Mouse (Mus musculus): ENCODE measurements at regions not wholly inside any gene's neighbourhood (a gene's known extent, or its start where the extent isn't known, plus 50 kb on each side); places are given as distances from the start of the nearest gene placed in this dataset.

GRCm38 (mm10) chr15:68811041-68811440, 2310.3 kb upstream of the Lrrc6 start:
- H3K27me3 ChIP-seq (ENCODE audit: low read depth, poor library complexity, severe bottlenecking) = no peaks in the 10 kb centered on the region
- no peaks in the 10 kb centered on the region for H3K4me1 ChIP-seq
- H3K4me3 ChIP-seq = no peak overlapping the region
- no peaks in the 10 kb centered on the region for H3K9me3 ChIP-seq (replicated peaks)
- H3K36me3 ChIP-seq = no peaks in the 10 kb centered on the region
- WGBS = 83% methylated on average over 4 of the region's 4 CpGs
- DNase-seq (ENCODE audit: low spot score) = no peak
- H3K27ac ChIP-seq = no peak overlapping the region

GRCm38 (mm10) chr15:68810593-68810992, 2309.9 kb upstream of the Lrrc6 start:
- no peak for DNase-seq (ENCODE audit: low spot score)
- H3K36me3 ChIP-seq = no peaks in the 10 kb centered on the region
- 88% methylated on average over 6 of the region's 6 CpGs for WGBS
- H3K9me3 ChIP-seq (replicated peaks) = no peaks in the 10 kb centered on the region
- no peak overlapping the region for H3K27ac ChIP-seq
- H3K27me3 ChIP-seq (ENCODE audit: low read depth, poor library complexity, severe bottlenecking) = no peaks in the 10 kb centered on the region
- H3K4me1 ChIP-seq = no peaks in the 10 kb centered on the region
- H3K4me3 ChIP-seq = no peak overlapping the region

- Histone ChIP-seq H3K4me1 (no peaks in the 10 kb centered on the region), H3K4me3 (no peak overlapping the region), H3K9me3 (replicated peaks) (no peaks in the 10 kb centered on the region), H3K27ac (no peak overlapping the region), H3K27me3 (ENCODE audit: low read depth, poor library complexity, severe bottlenecking) (no peaks in the 10 kb centered on the region), H3K36me3 (no peaks in the 10 kb centered on the region)
- DNase-seq (ENCODE audit: low spot score) = no peak
- 98% methylated on average over 1 of the region's 1 CpGs for WGBS
Observed at GRCm38 (mm10) chr15:68808175-68808574, 2307.5 kb upstream of the Lrrc6 start.

- no peak overlapping the region for H3K27ac ChIP-seq
- H3K9me3 ChIP-seq (replicated peaks) = no peaks in the 10 kb centered on the region
- no peaks in the 10 kb centered on the region for H3K27me3 ChIP-seq (ENCODE audit: low read depth, poor library complexity, severe bottlenecking)
- no peak for DNase-seq (ENCODE audit: low spot score)
- H3K36me3 ChIP-seq = no peaks in the 10 kb centered on the region
- WGBS = 96% methylated on average over 1 of the region's 1 CpGs
- H3K4me3 ChIP-seq = no peak overlapping the region
- no peaks in the 10 kb centered on the region for H3K4me1 ChIP-seq
Observed at GRCm38 (mm10) chr15:68804254-68804653, 2303.5 kb upstream of the Lrrc6 start.

GRCm38 (mm10) chr15:68801763-68802162, 2301.1 kb upstream of the Lrrc6 start:
- Histone ChIP-seq H3K27ac (no peak overlapping the region), H3K27me3 (ENCODE audit: low read depth, poor library complexity, severe bottlenecking) (no peaks in the 10 kb centered on the region), H3K9me3 (replicated peaks) (no peaks in the 10 kb centered on the region), H3K4me1 (no peaks in the 10 kb centered on the region), H3K36me3 (no peaks in the 10 kb centered on the region), H3K4me3 (no peak overlapping the region)
- DNase-seq (ENCODE audit: low spot score) = no peak
- 77% methylated on average over 4 of the region's 4 CpGs for WGBS

GRCm38 (mm10) chr15:68797406-68797805, 2296.7 kb upstream of the Lrrc6 start:
- Histone ChIP-seq H3K36me3 (no peaks in the 10 kb centered on the region), H3K4me1 (no peaks in the 10 kb centered on the region), H3K9me3 (replicated peaks) (no peaks in the 10 kb centered on the region), H3K27me3 (ENCODE audit: low read depth, poor library complexity, severe bottlenecking) (no peaks in the 10 kb centered on the region), H3K27ac (no peak overlapping the region), H3K4me3 (no peak overlapping the region)
- WGBS = 87% methylated on average over 2 of the region's 2 CpGs
- DNase-seq (ENCODE audit: low spot score) = no peak

GRCm38 (mm10) chr15:68795239-68795960, 2294.7 kb upstream of the Lrrc6 start:
- DNase-seq (ENCODE audit: low spot score) = no peak
- H3K4me1 ChIP-seq = no peaks in the 10 kb centered on the region
- WGBS = 68% methylated on average over 4 of the region's 4 CpGs

GRCm38 (mm10) chr15:68759948-68760347, 2259.2 kb upstream of the Lrrc6 start:
- H3K27ac ChIP-seq = no peak overlapping the region
- H3K27me3 ChIP-seq (ENCODE audit: low read depth, poor library complexity, severe bottlenecking) = no peaks in the 10 kb centered on the region
- H3K4me1 ChIP-seq = no peaks in the 10 kb centered on the region
- DNase-seq (ENCODE audit: low spot score) = no peak
- H3K36me3 ChIP-seq = no peaks in the 10 kb centered on the region
- H3K4me3 ChIP-seq = no peak overlapping the region
- WGBS = 95% methylated on average over 1 of the region's 1 CpGs
- no peaks in the 10 kb centered on the region for H3K9me3 ChIP-seq (replicated peaks)

More at GRCm38 (mm10) chr15:68795239-68795960, 2294.7 kb upstream of the Lrrc6 start:
- H3K9me3 ChIP-seq (replicated peaks) = no peaks in the 10 kb centered on the region
- no peaks in the 10 kb centered on the region for H3K36me3 ChIP-seq
- H3K27ac ChIP-seq = no peak overlapping the region
- H3K4me3 ChIP-seq = no peak overlapping the region
- H3K27me3 ChIP-seq (ENCODE audit: low read depth, poor library complexity, severe bottlenecking) = no peaks in the 10 kb centered on the region

GRCm38 (mm10) chr15:68755255-68755654, 2254.5 kb upstream of the Lrrc6 start:
- Histone ChIP-seq H3K27me3 (ENCODE audit: low read depth, poor library complexity, severe bottlenecking) (no peaks in the 10 kb centered on the region), H3K9me3 (replicated peaks) (no peaks in the 10 kb centered on the region), H3K36me3 (no peaks in the 10 kb centered on the region), H3K27ac (no peak overlapping the region), H3K4me1 (no peaks in the 10 kb centered on the region), H3K4me3 (no peak overlapping the region)
- DNase-seq (ENCODE audit: low spot score) = no peak
- WGBS = 87% methylated on average over 1 of the region's 1 CpGs

- Histone ChIP-seq H3K9me3 (replicated peaks) (no peaks in the 10 kb centered on the region), H3K4me1 (no peaks in the 10 kb centered on the region), H3K36me3 (no peaks in the 10 kb centered on the region), H3K27me3 (ENCODE audit: low read depth, poor library complexity, severe bottlenecking) (no peaks in the 10 kb centered on the region), H3K27ac (no peak overlapping the region), H3K4me3 (no peak overlapping the region)
- DNase-seq (ENCODE audit: low spot score) = no peak
- WGBS = 88% methylated on average over 4 of the region's 4 CpGs
Observed at GRCm38 (mm10) chr15:68754834-68755233, 2254.1 kb upstream of the Lrrc6 start.

- 94% methylated on average over 7 of the region's 7 CpGs for WGBS
Observed at GRCm38 (mm10) chr15:68739344-68739743, 2238.6 kb upstream of the Lrrc6 start.

GRCm38 (mm10) chr15:68721250-68721649, 2220.5 kb upstream of the Lrrc6 start:
- H3K27me3 ChIP-seq (ENCODE audit: low read depth, poor library complexity, severe bottlenecking) = no peaks in the 10 kb centered on the region
- no peaks in the 10 kb centered on the region for H3K4me1 ChIP-seq
- H3K4me3 ChIP-seq = no peak overlapping the region
- 86% methylated on average over 5 of the region's 5 CpGs for WGBS
- no peak for DNase-seq (ENCODE audit: low spot score)
- H3K27ac ChIP-seq = no peak overlapping the region
- no peaks in the 10 kb centered on the region for H3K9me3 ChIP-seq (replicated peaks)
- H3K36me3 ChIP-seq = no peaks in the 10 kb centered on the region

More at GRCm38 (mm10) chr15:68739344-68739743, 2238.6 kb upstream of the Lrrc6 start:
- Histone ChIP-seq H3K4me3 (no peak overlapping the region), H3K36me3 (no peaks in the 10 kb centered on the region), H3K9me3 (replicated peaks) (no peaks in the 10 kb centered on the region), H3K27ac (no peak overlapping the region), H3K4me1 (no peaks in the 10 kb centered on the region), H3K27me3 (ENCODE audit: low read depth, poor library complexity, severe bottlenecking) (no peaks in the 10 kb centered on the region)
- DNase-seq (ENCODE audit: low spot score) = no peak

- H3K4me3 ChIP-seq = no peak overlapping the region
- 80% methylated on average over 12 of the region's 12 CpGs for WGBS
Observed at GRCm38 (mm10) chr15:68719486-68719885, 2218.8 kb upstream of the Lrrc6 start.

GRCm38 (mm10) chr15:68714337-68714736, 2213.6 kb upstream of the Lrrc6 start:
- H3K27me3 ChIP-seq (ENCODE audit: low read depth, poor library complexity, severe bottlenecking) = no peaks in the 10 kb centered on the region
- no peak overlapping the region for H3K27ac ChIP-seq
- no peaks in the 10 kb centered on the region for H3K9me3 ChIP-seq (replicated peaks)
- 92% methylated on average over 4 of the region's 4 CpGs for WGBS
- H3K36me3 ChIP-seq = no peaks in the 10 kb centered on the region
- no peak overlapping the region for H3K4me3 ChIP-seq
- no peak for DNase-seq (ENCODE audit: low spot score)
- no peaks in the 10 kb centered on the region for H3K4me1 ChIP-seq

More at GRCm38 (mm10) chr15:68719486-68719885, 2218.8 kb upstream of the Lrrc6 start:
- Histone ChIP-seq H3K36me3 (no peaks in the 10 kb centered on the region), H3K27ac (no peak overlapping the region), H3K9me3 (replicated peaks) (no peaks in the 10 kb centered on the region), H3K27me3 (ENCODE audit: low read depth, poor library complexity, severe bottlenecking) (no peaks in the 10 kb centered on the region), H3K4me1 (no peaks in the 10 kb centered on the region)
- no peak for DNase-seq (ENCODE audit: low spot score)

Measured in limb, embryonic 10.5 days (tissue).